Mouse (Mus musculus) liver, postnatal 0 days (tissue): ENCODE data around the gene Rbms2. TPM values are rescaled to one million over a fixed set of nuclear protein-coding genes. Genes with fewer than 3 reads are reported as not detected.
A peak's percentile ranks its signal among the peaks of the same experiment; 100 is the strongest.
"Not testable (repeated sequence)": the region's sequence is repeated elsewhere in the genome, so short reads cannot be mapped to it uniquely, and the experiment has no call there.

ENCODE experiments used
- ATAC-seq: fragments of 200-750 bp; cut with Nextera tagmentation; 2 replicates; pipeline ENCODE4 v1.8.0; 2017; ENCODE audit warnings: mild to moderate bottlenecking, moderate library complexity
- DNase-seq: peaks from one replicate; pipeline ENCODE4 v3.0.0-alpha.2; 2016
- H3K27ac ChIP-seq: fragments of 300-500 bp; sonication (generic); 2 replicates; pipeline ENCODE4 v1.5.1; 2014; ENCODE audit warnings: antibody characterized with exemption, moderate library complexity, mild to moderate bottlenecking, low read depth
- H3K27me3 ChIP-seq: fragments of 300-500 bp; sonication (generic); 2 replicates; pipeline ENCODE4 v1.6.1; 2014; ENCODE audit warnings: low read length, control low read depth, mixed read lengths; ENCODE audit not compliant: insufficient read depth
- H3K36me3 ChIP-seq: fragments of 300-500 bp; sonication (generic); replicated peaks from 2 replicates; pipeline ENCODE4 v1.6.1; 2014; ENCODE audit warnings: mild to moderate bottlenecking, control low read depth, low read length, moderate library complexity, mixed read lengths; ENCODE audit not compliant: insufficient read depth
- H3K4me1 ChIP-seq: fragments of 300-500 bp; sonication (generic); 2 replicates; pipeline ENCODE4 v1.6.1; 2014; ENCODE audit warnings: antibody characterized with exemption, mild to moderate bottlenecking, control low read depth; ENCODE audit not compliant: insufficient read depth
- H3K4me2 ChIP-seq: fragments of 300-500 bp; sonication (generic); 2 replicates; pipeline ENCODE4 v1.6.1; 2014; ENCODE audit warnings: low read depth, mild to moderate bottlenecking, low read length, moderate library complexity, mixed read lengths
- H3K4me3 ChIP-seq: fragments of 300-500 bp; sonication (generic); 2 replicates; pipeline ENCODE4 v1.5.1; 2014; ENCODE audit warnings: low read depth, low read length
- H3K9ac ChIP-seq: fragments of 300-500 bp; sonication (generic); replicated peaks from 2 replicates; pipeline ENCODE4 v1.6.1; 2014; ENCODE audit warnings: mild to moderate bottlenecking, moderate library complexity
- H3K9me3 ChIP-seq: fragments of 300-500 bp; sonication (generic); 2 replicates; pipeline ENCODE4 v1.6.1; 2016; ENCODE audit warnings: mild to moderate bottlenecking, control low read depth, low read length, mixed read lengths
- CTCF ChIP-seq: sonication (generic); IDR thresholded peaks from 2 replicates; pipeline ENCODE4 v1.5.1; 2016; ENCODE audit warnings: antibody characterized with exemption, low read depth
- EP300 ChIP-seq: IDR thresholded peaks from 2 replicates; pipeline ENCODE4 v1.6.1; 2016; ENCODE audit warnings: antibody characterized with exemption, low read depth, mild to moderate bottlenecking
- WGBS: fragments of 180-500 bp; shearing (Covaris S2); extraction: QIAGEN DNeasy Blood & Tissue Kit; methylation state at CpG from one replicate; pipeline ENCODE4 v1.1.7; 2014; ENCODE audit not compliant: insufficient replicate concordance; 5-methylcytosine and 5-hydroxymethylcytosine counted together
- polyA plus RNA-seq: library from polyadenylated mRNA; unstranded; fragments of >200 nt; fragmentation: Nextera tagmentation; extraction: Ambion mirVana; gene quantifications from 2 replicates; pipeline ENCODE4 v1.2.1, GENCODE M21; 2015

Gene Rbms2
- polyA plus RNA-seq, 1 experiment from 2014 or later = 4.5 TPM

DNA sequence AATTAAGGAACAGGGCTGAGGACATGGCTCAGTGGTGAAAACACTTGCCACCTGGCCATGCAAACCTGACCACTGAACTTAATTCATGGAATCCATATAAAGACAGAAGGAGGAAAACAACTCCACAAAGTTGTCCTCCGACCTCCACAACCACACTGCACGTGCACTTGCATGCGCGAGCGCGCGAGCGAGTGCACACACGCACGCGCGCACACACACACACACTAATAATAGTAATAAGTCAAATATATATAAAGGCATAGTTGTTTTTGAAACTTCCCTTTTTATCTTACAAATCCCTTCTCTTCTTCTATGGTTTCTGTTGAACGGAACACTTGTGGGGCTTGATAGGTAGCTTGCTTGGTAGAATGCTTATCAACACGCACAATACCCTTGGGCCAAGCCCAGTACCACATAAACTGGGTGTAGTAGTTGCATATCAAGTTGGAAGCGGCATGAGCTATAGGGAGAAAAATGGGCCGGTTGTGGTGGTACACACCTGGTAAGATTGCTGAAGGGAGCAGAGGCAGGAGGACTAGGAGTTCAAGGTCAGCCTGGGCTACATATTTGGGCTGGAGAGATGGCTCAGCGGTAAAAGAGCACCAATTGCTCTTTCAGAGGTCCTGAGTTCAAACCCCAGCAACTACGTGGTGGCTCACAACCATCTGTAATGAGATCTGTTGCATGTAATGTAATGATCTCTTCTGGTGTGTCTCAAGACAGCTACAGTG is 38.5 kb upstream of the Rbms2 start:
- peak; percentile 92 for TF ChIP-seq EP300
- TF ChIP-seq CTCF = no peak
- WGBS = 65% methylated on average over 18 of the region's 18 CpGs
- no peaks in the 10 kb centered on the region for H3K36me3 ChIP-seq
- H3K27me3 ChIP-seq = no peaks in the 10 kb centered on the region
- DNase-seq = no peak
- H3K4me2 ChIP-seq = no peak overlapping the region
- H3K27ac ChIP-seq = peak overlapping the region; percentile 57
- H3K4me1 ChIP-seq = peaks cover 6% of the 10 kb centered on the region
- H3K4me3 ChIP-seq = no peak overlapping the region
- no peaks in the 10 kb centered on the region for H3K9me3 ChIP-seq
- no peak overlapping the region for H3K9ac ChIP-seq
- peak; percentile 76 for ATAC-seq

- Histone ChIP-seq H3K4me3 (no peak overlapping the region), H3K27me3 (no peaks in the 10 kb centered on the region), H3K36me3 (peaks cover 4% of the 10 kb centered on the region; the same call in 1 of the 2 replicates), H3K9me3 (no peaks in the 10 kb centered on the region), H3K9ac (no peak overlapping the region), H3K4me1 (peaks cover 28% of the 10 kb centered on the region), H3K4me2 (no peak overlapping the region), H3K27ac (no peak overlapping the region)
- ATAC-seq (no peak), DNase-seq (no peak)
- TF ChIP-seq EP300 = no peak
- TF ChIP-seq CTCF = 0 out of 2 replicates have a peak, but pooled peaks have one; percentile 10
- 80% methylated on average over 5 of the region's 5 CpGs for WGBS
These were observed 34.9 kb upstream of the Rbms2 start for GRCm38 (mm10) chr10:128214981-128215380.

DNA sequence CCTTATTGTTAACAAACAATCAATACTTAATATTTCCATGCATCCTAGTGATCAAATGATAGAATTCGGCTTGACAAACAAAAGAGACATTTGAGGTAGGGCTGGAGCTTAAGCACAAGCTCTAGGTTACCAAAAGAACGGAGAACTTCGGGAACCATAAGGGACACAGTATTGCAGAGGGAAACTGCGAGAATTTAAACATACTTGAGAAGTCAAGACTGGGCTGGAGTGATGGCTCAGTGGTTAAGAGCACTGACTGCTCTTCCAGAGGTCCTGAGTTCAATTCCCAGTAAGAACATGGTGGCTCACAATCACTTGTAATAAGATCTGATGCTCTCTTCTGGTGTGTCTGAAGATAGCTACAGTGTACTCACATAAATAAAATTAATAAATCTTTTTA is 34.0 kb upstream of the Rbms2 start:
- not testable (repeated sequence) for ATAC-seq, DNase-seq, H3K36me3 ChIP-seq, H3K27me3 ChIP-seq, H3K9me3 ChIP-seq, H3K9ac ChIP-seq, H3K4me3 ChIP-seq, H3K27ac ChIP-seq, H3K4me2 ChIP-seq
- 88% methylated on average over 4 of the region's 4 CpGs for WGBS
- H3K4me1 ChIP-seq = peaks cover 24% of the 10 kb centered on the region

DNA sequence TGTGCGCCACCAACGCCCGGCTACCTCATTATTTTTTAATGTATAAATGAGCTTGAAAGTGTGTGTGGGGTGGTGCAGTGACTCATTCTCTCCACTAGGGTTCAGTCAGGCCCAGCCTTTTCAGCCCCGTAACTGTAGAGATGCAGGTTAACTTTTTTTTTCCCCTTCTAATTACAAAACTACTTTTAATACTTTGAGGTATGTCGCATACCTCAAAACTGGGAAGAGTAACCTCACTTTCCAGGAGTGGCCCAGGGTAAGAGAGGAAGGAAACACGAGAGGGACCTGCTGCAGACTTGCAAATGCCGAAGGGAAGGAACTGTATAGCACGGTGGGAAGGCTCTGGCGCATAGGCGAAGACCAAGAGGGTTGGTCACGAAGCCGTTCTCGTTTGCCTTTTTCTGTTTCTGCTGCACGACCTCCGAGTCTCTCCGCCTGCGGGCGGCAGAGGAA is 32.8 kb upstream of the Rbms2 start:
- peak; percentile 60 for ATAC-seq
- peak overlapping the region; percentile 50 for H3K9ac ChIP-seq
- peak overlapping the region; percentile 48 for H3K4me3 ChIP-seq
- H3K4me2 ChIP-seq = peak overlapping the region; percentile 77
- H3K4me1 ChIP-seq = peaks cover 23% of the 10 kb centered on the region
- WGBS = 1% methylated on average over 18 of the region's 18 CpGs
- H3K27me3 ChIP-seq = no peaks in the 10 kb centered on the region
- TF ChIP-seq EP300 = peak; percentile 44; the same call in 1 of the 2 replicates
- peak; percentile 85 for TF ChIP-seq CTCF
- H3K27ac ChIP-seq = no peak overlapping the region
- H3K9me3 ChIP-seq = no peaks in the 10 kb centered on the region
- peaks cover 12% of the 10 kb centered on the region for H3K36me3 ChIP-seq
- DNase-seq = peak; percentile 74

- Histone ChIP-seq H3K9me3 (no peaks in the 10 kb centered on the region), H3K4me1 (peaks cover 23% of the 10 kb centered on the region), H3K36me3 (peaks cover 12% of the 10 kb centered on the region), H3K4me2 (peak overlapping the region; percentile 79), H3K9ac (peak overlapping the region; percentile 63; the same call in 1 of the 2 replicates), H3K4me3 (peak overlapping the region; percentile 68), H3K27ac (peak overlapping the region; percentile 83), H3K27me3 (no peaks in the 10 kb centered on the region)
- DNase-seq = no peak
- no peak for ATAC-seq
- TF ChIP-seq CTCF (no peak), EP300 (no peak)
- 36% methylated on average over 6 of the region's 6 CpGs for WGBS
These were observed 32.1 kb upstream of the Rbms2 start for GRCm38 (mm10) chr10:128212148-128212547.

- peak within 1 kb of the TSS; percentile 83 for H3K27ac ChIP-seq
- H3K36me3 ChIP-seq = peaks cover 15% of the 10 kb centered on the region
- TF ChIP-seq CTCF (peak; percentile 48), EP300 (no peak)
- ATAC-seq (peak; percentile 88), DNase-seq (peak; percentile 93)
- H3K4me3 ChIP-seq = peak within 1 kb of the TSS; percentile 68
- H3K9ac ChIP-seq = peak within 1 kb of the TSS; percentile 63
- under 1% methylated on average over 30 of the region's 30 CpGs for WGBS
- H3K27me3 ChIP-seq = no peaks in the 10 kb centered on the region
- H3K4me2 ChIP-seq = peak within 1 kb of the TSS; percentile 79
- H3K9me3 ChIP-seq = no peaks in the 10 kb centered on the region
- peaks cover 23% of the 10 kb centered on the region for H3K4me1 ChIP-seq
These were observed 31.5 kb upstream of the Rbms2 start, which contains the start of gene Spryd4 for GRCm38 (mm10) chr10:128211390-128212108. Gene Spryd4, minus strand, starts transcription at chr10:128211807.
